Mouse (Mus musculus): ENCODE results near the gene Vma21-ps.

- TF ChIP-seq CTCF (IDR thresholded peaks at IDR 0.05; ENCODE audit: insufficient read depth, low read depth, low read length): no peak
- no peak for TF ChIP-seq POLR2A (IDR thresholded peaks at IDR 0.05; ENCODE audit: insufficient read depth, low read depth, low read length)
Measured at GRCm38 (mm10) chr4:52526464-52526863, 29.4 kb upstream of the Vma21-ps start.

Measured in olfactory bulb, adult 2 months (tissue).